Mouse (Mus musculus): Measurements from ENCODE around the gene Klhdc8b. TPM values are rescaled to one million over a fixed set of nuclear protein-coding genes. Genes with fewer than 3 reads are reported as not detected.

The Klhdc8b gene
- total RNA-seq, 2 experiments from 2014 or later = 4.7 to 5.5 TPM

- DNase-seq = no peak
These were observed 9.7 kb downstream of the Klhdc8b start for GRCm38 (mm10) chr9:108451519-108452160.

DNA sequence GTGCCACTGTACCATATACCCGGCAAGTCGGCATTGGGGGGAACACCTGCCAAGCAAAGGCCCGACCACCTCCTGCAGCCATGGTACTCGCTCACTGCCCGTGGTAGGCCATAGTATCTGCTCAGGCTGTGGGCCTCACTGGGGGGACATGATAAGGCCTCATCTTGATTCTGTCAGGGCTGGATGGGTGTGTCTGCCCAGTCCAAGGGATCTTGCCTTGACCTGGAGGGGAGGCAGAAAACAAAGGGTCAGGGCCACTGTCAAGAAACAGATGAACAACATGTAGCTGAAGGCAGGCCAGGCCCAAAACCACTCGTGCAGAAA lies 10.2 kb downstream of the Klhdc8b start:
- DNase-seq = no peak

DNA sequence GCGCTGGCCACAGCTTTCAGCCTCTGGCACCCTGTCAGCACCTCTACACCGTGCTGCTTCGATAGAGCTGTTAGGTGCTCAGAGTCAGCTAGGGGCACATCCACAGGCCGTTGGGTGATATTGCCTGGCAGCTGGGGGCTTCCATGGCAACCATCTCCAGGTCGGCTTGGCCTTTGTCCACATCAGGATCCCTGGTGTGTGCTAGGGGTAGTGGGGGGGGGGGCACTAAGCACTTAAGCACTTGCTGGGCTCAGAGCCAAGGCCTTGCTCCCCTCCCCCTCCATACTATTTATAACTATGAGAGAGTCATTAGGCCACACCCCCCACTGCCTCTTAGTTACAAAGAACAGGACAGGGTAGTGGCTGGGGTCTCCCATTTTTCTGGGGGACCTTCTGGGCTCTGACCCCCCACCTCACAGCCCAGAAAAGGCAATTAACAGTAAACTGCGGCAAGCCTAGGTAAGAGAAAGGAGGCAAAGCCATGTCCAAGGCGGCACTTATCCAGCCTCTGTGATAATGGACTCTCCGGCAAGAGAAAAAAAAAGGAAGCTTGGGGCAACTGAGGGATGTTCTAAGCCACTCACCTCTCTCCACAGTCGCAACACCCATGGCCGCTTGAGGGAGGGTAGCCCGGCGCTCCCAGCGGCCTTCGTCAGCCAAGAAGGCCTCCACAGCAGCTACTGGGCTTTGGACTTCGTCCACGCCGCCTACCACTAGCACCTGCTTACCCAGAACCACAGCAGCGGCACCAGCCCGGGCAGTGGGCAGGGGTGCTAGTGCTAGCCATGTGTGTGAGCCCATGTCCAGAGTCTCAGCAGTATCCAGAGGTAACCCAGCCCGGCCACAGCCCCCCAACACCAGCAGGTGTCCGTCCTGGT lies 10.8 kb downstream of the Klhdc8b start:
- peak; percentile 37 to 38 for DNase-seq

GRCm38 (mm10) chr9:108449860-108450259 lies 11.5 kb downstream of the Klhdc8b start:
- DNase-seq = peak in 1 of 2 experiments; percentile 48

DNA sequence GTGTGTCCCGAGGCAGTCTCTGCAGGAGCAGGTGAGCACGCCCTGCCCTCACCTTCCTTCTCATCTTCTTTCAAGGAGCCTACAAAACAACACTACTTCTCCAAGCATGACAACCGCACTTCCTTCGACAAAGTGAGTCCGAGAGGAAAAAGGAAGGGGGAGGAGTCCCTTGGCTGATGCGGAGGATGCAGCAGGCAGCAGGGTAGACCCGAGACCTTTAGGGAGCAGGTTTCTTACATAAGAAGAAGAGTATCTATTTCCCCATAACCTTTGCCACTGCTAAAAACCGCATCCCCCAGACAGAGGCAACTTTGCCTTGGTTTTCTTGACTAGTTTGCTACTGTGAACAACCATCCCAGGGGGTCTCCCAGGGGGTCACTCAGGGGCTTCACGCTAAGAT lies 16.3 kb downstream of the Klhdc8b start:
- DNase-seq = no peak

- DNase-seq = no peak
These were observed 20.0 kb downstream of the Klhdc8b start for GRCm38 (mm10) chr9:108441236-108441919.

DNA sequence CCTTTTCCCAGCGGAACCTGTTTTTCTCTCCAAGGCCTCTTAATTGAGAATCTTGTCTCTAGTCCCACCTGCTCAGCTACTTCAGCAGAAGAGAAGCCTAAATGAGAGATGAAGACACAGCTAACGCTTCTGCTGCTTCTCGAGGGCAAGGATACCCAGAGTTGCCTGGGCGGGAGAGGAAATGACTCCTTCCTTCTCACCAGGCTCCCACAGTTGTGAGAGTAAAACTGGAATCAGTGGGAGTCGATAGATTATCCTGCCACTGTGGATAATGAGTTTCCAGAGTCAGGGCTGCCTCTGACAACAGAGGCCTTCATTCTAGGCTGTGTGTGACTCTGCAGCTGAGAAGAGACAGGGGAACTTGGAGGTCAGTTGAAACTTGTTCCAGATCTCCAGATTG lies 20.9 kb downstream of the Klhdc8b start:
- DNase-seq = no peak

DNA sequence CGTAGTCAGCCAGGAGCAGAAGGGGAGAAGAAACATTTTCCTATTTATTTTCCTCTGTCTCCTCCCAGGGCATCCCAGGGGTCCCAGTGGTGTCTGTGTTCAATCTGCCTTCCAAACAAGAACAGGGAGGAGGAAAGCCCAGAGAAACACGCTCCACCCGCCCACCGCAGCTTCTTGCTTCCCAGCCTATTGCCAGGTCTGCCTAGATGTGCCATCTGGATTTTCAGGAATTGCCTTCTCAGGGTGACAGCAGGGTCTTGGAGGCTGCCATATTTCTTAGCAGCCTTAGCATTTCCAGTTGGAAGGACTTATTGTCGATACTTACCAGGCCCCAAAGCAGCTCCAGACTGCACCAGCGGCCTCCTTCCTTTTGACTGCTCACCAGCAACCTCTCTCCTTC lies 22.2 kb downstream of the Klhdc8b start:
- DNase-seq = no peak

DNA sequence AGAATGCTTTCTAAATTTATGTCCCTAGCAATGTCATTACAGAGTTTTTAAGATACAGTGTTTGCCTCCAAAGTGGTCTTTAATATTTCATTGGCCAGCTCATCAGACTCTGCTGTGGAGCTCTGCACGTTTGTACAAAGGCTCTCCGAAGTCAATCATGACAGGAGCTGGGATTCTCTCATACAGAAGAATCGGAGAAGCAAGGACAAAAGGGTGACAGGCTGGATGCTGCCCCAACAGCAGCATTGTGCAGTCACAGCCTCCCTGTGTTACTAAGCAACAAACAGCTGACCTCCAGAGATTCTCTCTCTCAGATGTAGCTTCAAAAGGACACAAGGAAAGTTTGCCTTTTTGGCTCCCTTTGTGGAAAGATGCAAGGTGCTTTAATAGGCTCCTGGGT lies 25.2 kb downstream of the Klhdc8b start, which contains the start of gene BC048562:
Gene BC048562 (plus strand): TSS at position 301 of the 400 bp plus-strand sequence.
- DNase-seq = no peak

DNA sequence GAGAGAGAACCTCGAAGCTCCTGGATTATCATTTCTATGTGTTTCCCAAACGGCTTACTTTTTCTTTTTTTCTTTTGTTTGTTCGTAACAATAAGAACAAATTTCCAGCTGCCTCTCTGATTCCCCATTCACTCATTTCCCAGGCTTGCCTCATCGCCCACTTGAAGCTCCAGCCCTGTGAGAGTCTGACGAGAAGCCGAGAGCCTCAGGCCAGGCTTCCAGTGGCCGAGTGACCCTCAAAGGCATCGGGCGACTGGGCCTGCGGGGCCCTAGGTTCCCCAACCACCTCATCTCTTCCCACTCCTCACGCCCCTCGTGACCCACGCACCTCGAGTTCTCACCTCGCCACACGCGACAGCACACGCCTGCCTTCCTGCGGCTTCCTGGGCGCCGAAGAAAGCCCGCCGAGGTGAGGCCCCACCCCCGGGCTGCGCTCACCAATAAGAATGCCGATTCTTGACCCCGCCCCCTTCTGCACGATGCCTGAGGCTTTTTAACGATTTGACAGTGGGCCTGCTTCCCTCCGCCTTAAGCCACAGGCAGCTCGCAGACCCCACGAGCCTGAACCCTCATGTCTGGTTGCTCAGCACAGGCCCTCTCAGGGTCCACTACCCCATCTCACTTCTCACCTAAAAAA lies 29.8 kb downstream of the Klhdc8b start:
- DNase-seq = no peak

GRCm38 (mm10) chr9:108428384-108428783 lies 33.0 kb downstream of the Klhdc8b start, which contains the start of gene Ccdc36:
TSS of gene Ccdc36 (minus strand) at chr9:108428484.
- DNase-seq = no peak

DNA sequence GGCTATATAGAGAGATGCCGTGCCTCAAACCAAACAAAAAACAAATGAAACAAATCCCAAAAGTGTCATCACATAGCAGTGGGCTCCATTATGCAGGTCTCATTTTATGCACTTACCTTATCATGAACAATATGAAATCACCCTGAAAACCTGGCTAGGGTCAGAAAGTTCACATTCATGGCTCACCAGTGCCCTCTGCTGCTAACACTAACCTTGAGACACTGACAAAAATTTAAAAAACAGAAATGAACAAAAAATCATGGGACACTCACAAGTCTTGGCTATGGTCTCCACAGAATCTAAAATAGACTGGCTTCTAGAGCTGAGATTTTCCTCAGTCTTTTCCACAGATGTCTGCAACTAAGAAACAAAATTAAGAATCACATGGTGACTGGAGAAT lies 49.2 kb downstream of the Klhdc8b start:
- DNase-seq = peak in 1 of 2 experiments; percentile 44

- DNase-seq = no peak
These were observed 49.9 kb downstream of the Klhdc8b start for GRCm38 (mm10) chr9:108411381-108411942.

GRCm38 (mm10) chr9:108409535-108409934 lies 51.8 kb downstream of the Klhdc8b start:
- no peak for DNase-seq

DNA sequence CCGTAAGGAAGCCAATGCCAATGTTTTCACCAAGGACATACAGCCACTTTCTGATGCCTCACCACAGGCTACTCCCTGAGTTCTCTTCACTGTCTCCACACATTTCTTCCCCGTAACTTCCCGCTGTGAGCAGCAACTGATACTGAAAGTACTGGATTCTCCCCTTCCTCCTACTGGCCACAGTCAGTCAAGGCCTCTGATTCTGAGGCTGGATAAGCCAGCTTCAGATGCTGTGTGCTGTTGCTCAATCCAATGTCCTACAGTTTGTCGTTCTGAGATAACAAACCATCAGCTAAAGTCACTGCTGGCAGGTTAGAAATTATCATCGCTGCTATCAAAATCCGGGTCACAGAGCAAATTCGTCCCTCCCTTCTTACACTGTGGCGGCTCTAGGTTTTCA lies 56.9 kb downstream of the Klhdc8b start:
- DNase-seq = no peak

GRCm38 (mm10) chr9:108403081-108403480 lies 58.3 kb downstream of the Klhdc8b start:
- no peak for DNase-seq

GRCm38 (mm10) chr9:108401186-108401960 lies 60.0 kb downstream of the Klhdc8b start:
- peak; percentile 43 to 54 for DNase-seq

GRCm38 (mm10) chr9:108398324-108398723 lies 63.1 kb downstream of the Klhdc8b start:
- DNase-seq = no peak

All from heart, adult 18-20 months (tissue).